Mouse (Mus musculus): ENCODE measurements around the gene Cpeb4. TPM values are rescaled to one million over a fixed set of nuclear protein-coding genes. Genes with fewer than 3 reads are reported as not detected.

Gene Cpeb4
- total and polyA plus RNA-seq, 3 experiments: 13.8 to 23.9 (median 20.1) TPM

GRCm38 (mm10) chr11:31965256-31966134 lies 93.5 kb downstream of the Cpeb4 start, which contains the start of gene 4930524B15Rik:
TSS of gene 4930524B15Rik (plus strand) at chr11:31965592.
- DNase-seq (ENCODE audit: extremely low read depth): no peak
- TF ChIP-seq MYC (IDR thresholded peaks at IDR 0.05; ENCODE audit: low read depth, low read length) (no peak), TCF12 (IDR thresholded peaks at IDR 0.05; ENCODE audit: low read depth, low read length) (no peak), ZC3H11A (IDR thresholded peaks at IDR 0.05; ENCODE audit: low read depth, low read length) (no peak), TBP (conservative IDR thresholded peaks at IDR 0.05; ENCODE audit: low read depth, low read length) (no peak), SIN3A (IDR thresholded peaks at IDR 0.05; ENCODE audit: low read length) (no peak), HCFC1 (IDR thresholded peaks at IDR 0.05; ENCODE audit: low read depth, low read length) (no peak), PAX5 (IDR thresholded peaks at IDR 0.05; ENCODE audit: low read length) (no peak)
- Histone ChIP-seq H3K9me3 (replicated peaks; ENCODE audit: low read length) (peaks cover 5% of the 10 kb centered on the region), H3K36me3 (replicated peaks in 1 of 2; ENCODE audit: control insufficient read depth in 1 of 2, insufficient read depth in 1 of 2, low read length in 1 of 2) (no peaks in the 10 kb centered on the region), H3K4me1 (ENCODE audit: control insufficient read depth in 1 of 2, insufficient read depth in 2 of 2) (no peaks in the 10 kb centered on the region; a peak in 1 of 4 replicates), H3K79me2 (replicated peaks; ENCODE audit: control insufficient read depth, extremely low read depth, insufficient read depth, poor library complexity, severe bottlenecking) (no peaks in the 10 kb centered on the region), H3K9ac (ENCODE audit: insufficient read depth, low read depth) (no peak within 1 kb of the TSS), H3K27ac (ENCODE audit: insufficient read depth, low read depth) (no peak within 1 kb of the TSS), H3K4me2 (ENCODE audit: insufficient read depth, low read depth, poor library complexity, severe bottlenecking) (no peak within 1 kb of the TSS), H3K27me3 (replicated peaks) (peaks cover 2% of the 10 kb centered on the region), H3K4me3 (replicated peaks in 1 of 3; ENCODE audit: low read depth in 2 of 3, low read length in 2 of 3, poor library complexity in 1 of 3) (no peak within 1 kb of the TSS)
- in situ Hi-C loops (cut with MboI; ENCODE audit: low pct_ligation_motif_present, low pct_unique_long_range_greater_than_20kb, low sequenced_read_pairs): no loop called here
- dilution Hi-C loops (cut with MboI; ENCODE audit: extremely low pct_ligation_motif_present, extremely low pct_unique_long_range_greater_than_20kb, low sequenced_read_pairs): no loop called here

DNA sequence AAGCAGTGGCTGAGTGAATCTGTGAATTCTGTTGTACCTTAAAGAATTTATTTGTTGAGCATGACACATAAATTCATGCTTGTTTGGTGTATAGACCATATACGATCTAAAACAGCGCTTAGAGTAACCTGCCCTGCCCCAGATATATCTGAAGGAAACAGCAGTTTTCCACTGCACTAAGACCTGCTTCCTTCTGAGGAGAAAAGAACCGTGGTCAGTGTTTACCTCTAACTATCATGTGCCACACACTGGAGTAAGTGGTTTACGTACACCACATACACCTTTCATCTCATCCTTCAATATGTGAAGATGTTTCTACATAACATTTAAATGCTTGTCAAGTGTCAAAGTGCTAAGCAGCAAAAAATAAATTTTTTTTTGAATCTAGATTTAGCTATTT lies 102.1 kb downstream of the Cpeb4 start:
- H3K36me3 ChIP-seq (replicated peaks in 1 of 2; ENCODE audit: control insufficient read depth in 1 of 2, insufficient read depth in 1 of 2, low read length in 1 of 2): no peaks in the 10 kb centered on the region
- peaks cover 1% of the 10 kb centered on the region for H3K27me3 ChIP-seq (replicated peaks)
- H3K9me3 ChIP-seq (replicated peaks; ENCODE audit: low read length): no peaks in the 10 kb centered on the region
- in situ Hi-C loops (cut with MboI; ENCODE audit: low pct_ligation_motif_present, low pct_unique_long_range_greater_than_20kb, low sequenced_read_pairs): no loop called here
- no peak overlapping the region for H3K4me2 ChIP-seq (ENCODE audit: insufficient read depth, low read depth, poor library complexity, severe bottlenecking)
- H3K79me2 ChIP-seq (replicated peaks; ENCODE audit: control insufficient read depth, extremely low read depth, insufficient read depth, poor library complexity, severe bottlenecking): no peaks in the 10 kb centered on the region
- dilution Hi-C loops (cut with MboI; ENCODE audit: extremely low pct_ligation_motif_present, extremely low pct_unique_long_range_greater_than_20kb, low sequenced_read_pairs): no loop called here
- no peak overlapping the region for H3K4me3 ChIP-seq (replicated peaks in 1 of 3; ENCODE audit: low read depth in 2 of 3, low read length in 2 of 3, poor library complexity in 1 of 3)
- H3K9ac ChIP-seq (ENCODE audit: insufficient read depth, low read depth): no peak overlapping the region
- H3K4me1 ChIP-seq (ENCODE audit: control insufficient read depth in 1 of 2, insufficient read depth in 2 of 2): peaks cover 0 to 6% of the 10 kb centered on the region in 2 experiments; a peak in 1 of 4 replicates
- TF ChIP-seq E2F4 (IDR thresholded peaks at IDR 0.05; ENCODE audit: insufficient replicate concordance, low read depth, low read length): no peak
- TF ChIP-seq MEF2A (IDR thresholded peaks at IDR 0.05; ENCODE audit: borderline replicate concordance, low read depth, low read length): no peak
- no peak for TF ChIP-seq HCFC1 (IDR thresholded peaks at IDR 0.05; ENCODE audit: low read depth, low read length)
- TF ChIP-seq MAFK (IDR thresholded peaks at IDR 0.05; ENCODE audit: insufficient replicate concordance, low read length): no peak
- TF ChIP-seq BHLHE40 (IDR thresholded peaks at IDR 0.05; ENCODE audit: low read depth, low read length): no peak
- TF ChIP-seq ETS1 (conservative IDR thresholded peaks at IDR 0.05; ENCODE audit: low read depth, low read length): no peak
- TF ChIP-seq TBP (conservative IDR thresholded peaks at IDR 0.05; ENCODE audit: low read depth, low read length): no peak
- no peak for TF ChIP-seq SMC3 (IDR thresholded peaks at IDR 0.05; ENCODE audit: low read depth, low read length)
- no peak for TF ChIP-seq JUN (IDR thresholded peaks at IDR 0.05; ENCODE audit: insufficient read depth, low read depth, low read length)
- TF ChIP-seq NRF1 (IDR thresholded peaks at IDR 0.05; ENCODE audit: low read depth, low read length): no peak
- no peak for TF ChIP-seq TCF12 (IDR thresholded peaks at IDR 0.05; ENCODE audit: low read depth, low read length)
- TF ChIP-seq ELF1 (IDR thresholded peaks at IDR 0.05; ENCODE audit: low read depth, low read length): no peak
- DNase-seq (ENCODE audit: extremely low read depth): no peak
- H3K27ac ChIP-seq (ENCODE audit: insufficient read depth, low read depth): no peak overlapping the region
